Mouse (Mus musculus): ENCODE results near the gene Myo1a.
"Not testable (repeated sequence)": the region's sequence is repeated elsewhere in the genome, so short reads cannot be mapped to it uniquely, and the experiment has no call there.

Myo1a gene

DNA sequence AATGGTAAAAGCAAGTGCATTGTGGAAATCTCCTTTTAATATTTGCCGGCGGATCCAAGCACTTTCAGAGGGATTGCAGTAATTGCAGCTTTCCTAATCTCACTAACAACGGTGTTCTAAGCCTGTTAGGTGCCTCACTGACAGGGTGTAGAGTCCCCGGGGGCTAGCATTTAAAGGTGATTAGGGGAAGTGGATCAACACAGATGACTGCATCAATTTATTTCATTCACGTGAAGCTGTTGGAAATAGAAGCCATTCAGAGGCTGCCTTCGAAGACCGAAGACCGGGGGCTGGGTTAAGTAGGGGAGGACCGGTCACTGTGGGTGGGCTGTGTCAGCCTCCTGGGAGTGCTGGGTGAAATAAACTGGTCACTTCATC lies 26.0 kb downstream of the Myo1a start:
- DNase-seq, result no peak

DNA sequence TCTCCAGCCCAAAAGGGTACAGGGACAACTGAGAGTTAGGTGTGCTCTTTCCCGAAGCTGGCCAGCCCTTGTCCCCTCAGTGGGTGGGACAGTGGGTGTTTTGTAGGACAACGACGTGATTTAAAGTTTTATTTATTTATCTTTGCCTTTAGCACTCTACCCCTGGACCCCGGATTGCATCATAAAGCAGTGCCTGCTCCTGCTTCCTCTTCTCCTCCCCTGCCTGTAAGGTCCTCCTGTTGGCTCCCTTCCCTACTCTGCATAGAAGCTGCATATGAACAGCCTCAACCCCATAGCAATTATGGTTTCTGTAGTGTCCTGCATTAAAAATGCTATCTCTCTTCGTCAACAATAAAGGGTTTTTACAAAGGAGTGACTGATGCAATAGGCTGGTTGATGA lies 26.4 kb downstream of the Myo1a start:
- DNase-seq, result no peak

DNA sequence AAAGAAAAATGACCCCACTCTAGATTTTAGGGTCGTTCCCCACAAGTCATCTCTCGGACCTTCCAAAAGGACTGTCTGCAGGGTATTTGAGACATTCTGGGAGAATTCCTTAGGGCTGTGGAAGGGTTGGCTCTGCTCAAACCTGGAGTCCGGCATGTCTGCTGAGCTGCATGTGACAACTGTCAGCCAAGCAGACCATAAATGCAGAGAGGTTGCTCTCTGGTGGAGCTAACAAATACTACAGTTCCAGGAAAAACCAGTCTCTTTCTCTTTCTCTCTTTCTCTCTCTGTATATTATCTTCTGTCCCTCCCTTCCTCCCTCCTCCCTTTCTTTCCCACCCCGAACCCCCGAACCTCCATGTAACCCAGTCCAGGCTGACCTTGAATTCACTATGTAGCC lies 29.5 kb downstream of the Myo1a start:
- DNase-seq, result no peak

DNA sequence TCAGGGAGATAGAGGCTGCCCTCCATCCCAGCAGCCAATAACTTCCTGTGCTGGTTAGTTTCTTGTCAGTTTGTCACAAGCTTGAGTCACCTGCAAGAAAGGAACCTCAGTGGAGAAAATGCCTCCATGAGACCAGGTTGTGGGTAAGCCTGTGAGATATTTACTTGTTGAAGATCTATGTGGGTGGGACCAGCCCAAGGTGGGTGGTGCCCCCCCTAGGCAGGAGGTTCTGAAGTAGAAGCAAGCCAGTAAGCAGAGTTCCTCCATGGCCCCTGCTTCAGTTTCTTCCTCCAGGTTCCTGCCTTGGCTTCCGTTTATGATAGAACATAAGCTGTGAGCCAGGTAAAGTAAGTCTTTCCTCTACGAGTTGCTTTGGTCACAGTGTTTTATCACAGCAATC lies 31.3 kb downstream of the Myo1a start:
- no peak for DNase-seq

DNA sequence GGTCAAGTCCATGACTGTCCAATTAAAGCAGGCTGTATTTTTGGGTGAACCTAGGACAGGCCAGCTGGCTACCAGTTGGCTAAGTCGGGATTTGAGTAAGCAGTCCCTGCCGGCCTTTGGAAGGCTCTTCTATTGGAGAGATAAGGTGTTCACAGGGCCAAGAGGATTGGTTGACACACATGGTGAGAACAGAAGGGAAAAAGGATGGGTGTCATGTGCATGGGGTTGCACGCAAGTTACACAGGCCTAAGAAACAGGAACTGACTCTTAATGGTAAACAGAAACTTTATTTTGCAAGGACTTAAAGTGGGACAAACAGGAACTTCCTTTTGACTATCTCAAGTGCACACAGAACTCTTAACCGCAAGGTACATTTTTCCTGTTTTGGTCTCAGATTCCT lies 31.9 kb downstream of the Myo1a start:
- no peak for DNase-seq

DNA sequence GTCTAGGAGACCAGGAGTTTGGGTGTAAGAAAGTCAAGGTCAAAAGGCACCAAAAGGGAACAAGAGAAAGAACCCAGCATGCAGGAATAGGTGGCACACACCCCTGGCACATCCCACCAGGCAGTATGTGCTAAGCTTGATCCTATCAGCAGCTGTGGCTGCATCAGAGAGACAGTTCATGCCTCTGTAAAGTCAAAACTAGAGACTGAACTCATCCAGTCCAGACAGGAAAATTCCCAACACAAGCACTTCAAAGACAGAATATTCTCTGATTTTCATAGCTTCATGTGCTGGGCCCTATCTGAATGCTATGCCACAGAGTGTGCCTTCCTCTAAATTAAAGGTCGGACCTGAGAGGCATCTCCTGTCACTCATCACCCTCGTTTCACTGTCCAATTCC lies 32.6 kb downstream of the Myo1a start:
- DNase-seq, result no peak

DNA sequence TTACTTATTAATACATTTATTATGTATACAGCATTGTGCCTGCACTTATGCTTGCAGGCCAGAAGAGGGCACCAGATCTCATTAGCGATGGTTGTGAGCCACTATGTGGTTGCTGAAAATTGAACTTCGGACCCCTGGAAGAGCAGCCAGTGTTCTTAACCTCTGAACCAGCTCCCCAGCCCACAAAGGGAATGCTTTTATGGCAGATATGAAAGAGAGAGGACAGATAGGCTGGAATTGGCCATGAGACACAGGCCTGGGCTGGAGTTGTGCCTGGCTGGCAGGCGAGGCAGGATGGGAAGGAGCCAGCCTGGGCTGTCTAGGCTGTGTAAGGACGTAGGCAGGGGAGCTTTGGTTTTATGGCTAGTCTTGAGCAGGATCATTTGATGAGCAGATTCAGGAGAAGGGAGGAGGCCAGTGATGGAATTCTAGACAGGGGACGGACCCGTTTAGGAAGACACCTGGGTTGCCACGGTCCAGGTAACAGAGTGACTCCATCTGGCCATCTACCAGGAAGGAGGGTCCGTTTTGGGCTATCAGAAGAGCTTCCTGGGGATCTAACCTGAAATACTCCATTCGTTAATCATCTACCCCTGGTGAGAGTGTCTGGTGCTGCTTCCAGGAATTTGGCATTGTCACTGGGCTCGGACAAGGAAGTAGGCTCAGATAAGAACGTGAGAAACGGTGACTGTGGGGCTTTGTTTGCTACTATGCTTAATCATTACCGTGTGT lies 33.3 kb downstream of the Myo1a start:
- DNase-seq, result peak; percentile 53

DNA sequence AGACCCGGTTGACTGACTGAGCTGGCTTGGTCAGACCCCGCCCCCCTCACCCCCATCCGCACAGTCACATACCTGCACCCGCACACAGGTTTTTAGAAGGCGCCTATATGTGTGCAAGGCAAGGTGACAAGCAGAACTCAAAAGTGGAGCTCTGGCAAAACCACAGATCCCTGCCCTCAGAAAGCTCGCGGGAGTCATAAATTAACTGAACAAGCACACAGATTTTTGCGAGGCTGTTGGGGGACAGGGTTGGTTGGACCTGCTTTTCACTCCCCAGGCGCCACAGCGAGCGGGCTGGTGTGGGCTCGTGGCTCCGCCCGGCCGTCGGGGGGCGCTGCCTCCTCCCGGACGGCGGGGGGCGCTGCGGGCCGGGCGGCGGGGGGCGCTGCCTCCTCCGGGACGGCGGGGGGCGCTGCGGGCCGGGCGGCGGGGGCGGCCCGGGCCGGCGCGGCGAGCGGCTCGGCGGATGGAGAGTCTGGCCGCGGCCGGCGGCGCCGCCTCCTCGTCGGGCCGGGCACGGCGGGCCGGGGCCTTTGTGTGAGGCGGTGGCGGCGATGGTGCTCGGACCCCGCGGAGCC lies 34.2 kb downstream of the Myo1a start, which contains the start of gene Zbtb39:
Gene Zbtb39 (plus strand): TSS at position 456 of the 578 bp plus-strand sequence.
- peak; percentile 85 for DNase-seq

DNA sequence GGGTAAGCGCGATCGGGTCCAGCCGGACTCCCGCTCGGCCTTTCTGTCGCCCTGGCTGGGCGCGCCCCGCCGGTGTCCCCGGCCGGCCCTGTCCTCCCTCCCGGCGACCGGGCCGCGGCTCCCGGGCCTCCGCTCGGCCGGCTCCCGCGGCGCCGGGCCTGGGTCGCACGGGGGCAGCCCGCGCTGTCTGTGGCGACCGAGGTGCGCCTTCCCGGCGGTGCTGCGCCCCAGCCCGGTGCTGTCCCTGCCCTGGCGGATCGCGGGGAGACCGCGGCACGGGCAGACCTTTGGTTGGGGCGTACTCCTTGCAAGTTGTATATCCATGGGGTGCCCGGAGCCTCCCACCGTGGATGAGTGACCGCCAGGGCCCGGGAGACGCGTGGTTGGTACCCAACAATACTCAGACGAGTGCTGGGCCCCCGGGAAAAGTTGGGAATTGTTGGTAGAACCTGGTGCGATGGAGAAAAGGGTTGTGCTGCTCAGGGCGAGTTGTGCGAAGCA lies 34.7 kb downstream of the Myo1a start:
- DNase-seq, result peak; percentile 57

DNA sequence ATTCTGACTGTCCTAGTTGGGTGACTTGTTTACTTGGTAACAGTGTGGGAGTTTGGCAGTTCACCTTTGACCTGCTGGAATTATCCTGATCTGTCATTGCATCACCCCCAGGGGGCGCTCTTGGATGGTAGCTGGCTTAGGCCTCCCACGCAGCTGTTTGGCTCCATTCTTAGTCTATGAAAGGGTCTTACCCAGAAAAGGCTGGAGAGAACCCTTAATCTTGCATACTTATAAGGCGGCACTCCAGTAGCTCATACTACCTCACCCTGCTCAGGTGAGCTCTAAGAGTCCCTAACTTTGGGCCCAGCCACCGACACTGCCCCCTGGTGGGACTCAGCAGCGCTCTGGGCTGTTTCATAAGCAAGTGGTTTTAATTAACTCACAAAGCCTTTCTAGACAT lies 39.7 kb downstream of the Myo1a start:
- DNase-seq, result peak; percentile 58

DNA sequence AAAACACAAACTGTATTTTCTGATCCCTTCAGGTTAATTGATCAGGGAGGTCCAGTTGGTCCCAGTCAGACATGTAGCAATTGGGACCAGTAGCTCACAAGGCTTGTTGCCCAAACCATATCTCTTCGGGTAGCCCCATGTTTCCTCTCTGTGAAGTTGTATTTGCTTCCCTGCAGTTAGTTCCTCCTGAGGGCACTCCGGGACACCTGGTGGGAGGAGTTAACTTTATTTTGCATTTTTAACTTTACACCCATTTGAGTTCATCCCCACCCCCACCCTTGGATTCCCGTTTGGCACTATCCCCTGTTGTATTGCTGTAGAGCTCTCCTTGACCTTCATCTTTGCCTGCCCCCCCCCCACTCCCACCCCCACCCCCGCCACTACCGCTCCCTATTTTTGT lies 40.9 kb downstream of the Myo1a start:
- DNase-seq, result no peak

DNA sequence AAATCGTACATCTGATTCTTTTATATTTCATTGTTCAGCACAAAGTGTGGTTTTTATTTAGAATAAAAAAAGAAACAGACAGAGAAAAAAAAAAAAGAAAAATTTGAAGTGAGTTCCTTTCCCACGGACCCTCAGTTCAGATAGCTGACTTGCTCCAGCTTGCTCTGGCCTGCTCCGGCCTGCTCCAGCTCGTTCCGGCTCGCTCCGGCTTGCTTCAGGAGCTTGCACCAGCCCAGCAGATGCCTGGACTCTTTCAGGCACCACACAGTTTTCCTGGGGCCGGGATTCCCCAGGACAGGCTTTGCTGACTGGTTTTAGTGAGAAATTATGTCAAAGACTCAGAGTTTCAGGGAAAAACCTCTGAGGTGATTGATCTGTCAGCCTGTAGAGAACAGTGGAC lies 42.3 kb downstream of the Myo1a start:
- DNase-seq, result no peak

DNA sequence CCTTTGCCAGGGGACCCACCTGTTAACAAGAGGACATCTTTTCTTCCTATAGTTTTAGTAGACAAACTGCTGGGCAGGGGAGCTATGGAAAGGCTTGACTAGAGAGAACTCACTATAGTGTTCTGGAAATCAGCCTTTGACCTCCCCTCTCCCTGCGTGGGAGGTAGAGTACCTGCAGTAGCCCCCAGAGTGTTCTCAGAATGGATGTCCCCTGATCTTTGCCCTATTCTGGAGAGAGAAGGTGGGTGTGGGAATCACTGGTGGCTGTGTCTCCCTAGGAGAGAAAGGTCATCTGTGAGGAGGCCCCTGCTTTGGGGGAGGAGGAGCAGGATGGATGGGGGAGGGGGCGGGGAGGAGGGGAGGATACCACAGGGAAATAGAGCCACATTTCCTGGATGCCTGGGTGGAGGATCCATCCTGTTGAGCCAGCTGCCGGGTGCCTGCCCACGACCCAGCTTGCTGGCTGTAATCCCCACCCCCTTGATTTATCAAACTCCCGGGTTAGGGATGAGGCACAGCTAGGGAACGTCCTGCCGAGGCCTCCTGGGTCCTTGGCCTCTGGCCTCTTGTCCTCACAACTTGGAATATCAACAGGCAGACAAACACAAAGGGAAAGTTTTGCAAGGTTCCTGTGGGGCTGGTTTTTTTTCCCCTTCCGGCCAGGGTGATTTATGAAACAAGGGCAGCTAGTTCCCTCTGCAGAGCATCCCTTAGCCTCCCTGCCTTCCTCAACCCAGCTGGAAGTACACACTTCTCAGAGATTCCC lies 44.1 kb downstream of the Myo1a start:
- no peak for DNase-seq

DNA sequence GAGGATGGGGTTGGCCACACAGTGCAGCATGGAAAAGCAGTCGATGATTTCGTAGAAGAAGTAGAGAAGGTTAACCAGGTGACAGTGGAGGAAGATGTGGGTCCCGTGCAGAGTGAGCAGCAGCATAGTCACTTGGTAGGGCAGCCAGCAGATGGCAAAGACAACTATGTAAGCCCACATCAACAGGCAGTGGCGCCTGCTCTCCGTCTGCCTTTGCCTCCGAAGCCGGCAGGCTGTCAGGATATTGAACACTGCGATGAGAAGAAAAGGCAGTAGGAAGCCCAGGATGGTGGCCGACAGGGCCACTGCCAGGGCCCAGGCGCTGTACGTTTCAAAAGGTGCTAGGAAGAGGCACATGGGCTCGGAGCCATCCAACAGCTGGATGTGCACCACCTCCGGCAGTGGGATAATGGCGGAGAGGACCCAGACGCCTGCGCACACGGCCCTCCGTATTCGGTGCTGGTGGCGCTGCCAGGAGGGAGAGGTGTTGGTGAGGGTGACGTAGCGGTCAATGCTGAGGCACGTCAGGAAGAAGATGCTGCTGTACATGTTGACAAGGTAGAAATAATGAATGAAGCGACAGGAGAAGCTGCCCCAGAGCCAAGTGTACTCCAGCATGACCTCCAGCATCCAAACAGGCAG lies 45.3 kb downstream of the Myo1a start:
- no peak for DNase-seq

DNA sequence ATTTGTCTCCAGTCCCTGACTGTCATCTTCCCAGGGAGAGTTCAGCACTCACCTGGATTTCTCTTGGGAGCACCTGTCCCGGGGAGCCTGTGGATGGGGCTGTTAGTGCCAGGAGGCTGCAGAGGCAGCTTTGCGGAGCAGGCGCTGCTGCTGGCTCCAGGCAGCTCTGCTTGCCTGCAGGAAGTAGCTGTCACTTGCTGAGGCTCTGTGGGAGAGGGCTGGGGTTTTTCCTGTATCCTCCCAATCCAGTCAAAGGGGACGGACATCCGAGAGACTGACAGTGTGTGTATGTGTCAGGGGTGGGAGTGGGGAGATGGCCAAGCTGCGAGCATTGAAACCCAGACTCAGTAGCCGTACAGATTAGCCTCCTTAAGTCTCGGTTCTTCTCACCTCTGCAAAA lies 46.6 kb downstream of the Myo1a start, which contains the start of gene Gpr182:
Gene Gpr182 (minus strand): TSS at position 185 of the 400 bp plus-strand sequence.
- DNase-seq, result no peak

DNA sequence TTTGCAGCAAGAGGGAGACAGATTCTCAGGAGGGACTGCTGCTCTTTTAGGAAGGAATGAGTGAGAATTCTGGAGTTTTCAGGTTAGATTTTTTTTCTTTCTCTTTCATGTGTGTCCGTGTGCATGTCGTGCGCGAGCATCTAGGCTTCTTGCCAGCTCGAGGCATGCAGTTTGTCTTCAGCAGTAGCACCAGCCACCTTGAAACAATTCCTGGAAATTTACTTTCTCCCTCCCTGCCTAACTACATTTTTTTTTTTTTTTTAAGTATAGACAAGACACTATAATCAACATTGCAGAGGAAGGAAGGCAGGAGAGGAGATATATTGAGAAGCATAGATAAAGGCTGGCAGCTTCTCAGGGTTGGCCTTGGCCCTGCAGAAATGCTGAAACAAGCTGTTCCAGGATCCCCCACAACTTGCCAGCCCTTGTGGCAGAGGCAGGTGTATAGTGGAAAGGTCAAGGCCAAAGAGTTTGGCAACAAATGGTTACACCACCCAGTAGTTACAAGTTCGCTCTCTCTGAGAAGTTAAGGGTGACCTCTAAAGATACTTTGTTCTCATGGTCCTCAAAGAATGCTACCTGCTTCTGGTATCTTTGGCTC lies 49.7 kb downstream of the Myo1a start:
- DNase-seq, result no peak

DNA sequence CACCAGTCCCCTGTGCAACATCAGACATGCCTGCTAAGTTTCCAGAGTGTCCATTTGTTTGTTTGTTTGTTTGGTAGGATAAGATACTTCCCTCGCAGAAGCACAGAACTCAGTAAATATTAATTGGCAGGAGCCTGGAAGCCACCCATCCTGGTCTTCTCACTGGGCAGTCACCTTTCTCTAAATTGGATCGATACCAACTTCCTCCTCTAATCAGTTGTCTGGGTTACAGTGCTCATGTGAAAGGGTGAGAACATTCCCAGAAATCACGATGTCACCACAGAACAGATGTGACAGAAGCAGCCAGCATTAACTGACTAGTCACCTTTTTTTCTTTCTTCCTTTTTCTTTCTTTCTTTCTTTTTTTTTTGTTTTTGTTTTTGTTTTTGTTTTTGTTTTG lies 50.3 kb downstream of the Myo1a start:
- DNase-seq, result no peak

DNA sequence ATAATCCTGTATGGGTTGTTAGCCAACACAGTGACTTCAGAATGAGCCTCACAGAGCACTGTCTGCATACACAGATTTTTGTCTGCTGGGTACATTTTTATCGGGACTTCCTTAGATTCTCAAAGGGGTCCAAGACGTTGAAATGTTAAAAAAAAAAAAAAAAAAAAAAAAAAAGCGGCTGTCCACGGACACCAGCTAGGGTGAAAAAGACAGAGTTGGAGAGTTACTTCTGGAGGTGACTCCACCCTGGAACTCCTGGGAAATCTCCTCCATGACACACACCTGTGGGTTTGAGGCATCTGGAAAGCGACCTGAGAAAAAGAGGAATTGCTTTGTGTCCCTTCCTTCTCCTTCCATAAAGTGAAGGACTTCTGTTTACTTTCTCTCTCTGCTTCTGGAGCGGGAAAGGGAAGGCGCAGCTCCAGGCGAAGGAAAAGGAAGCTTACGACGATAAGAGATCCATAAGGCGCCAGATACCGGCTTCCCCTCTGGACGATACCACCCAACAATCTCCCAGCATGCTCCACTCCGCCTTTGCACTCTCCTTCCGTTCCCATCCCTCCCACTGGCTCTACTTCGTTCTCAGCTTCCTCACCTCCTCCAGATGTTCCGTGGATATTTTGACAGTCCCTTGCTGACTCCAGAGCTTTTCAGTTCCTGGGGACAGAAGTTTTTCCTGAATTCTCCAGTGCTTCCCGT lies 50.9 kb downstream of the Myo1a start:
- no peak for DNase-seq

DNA sequence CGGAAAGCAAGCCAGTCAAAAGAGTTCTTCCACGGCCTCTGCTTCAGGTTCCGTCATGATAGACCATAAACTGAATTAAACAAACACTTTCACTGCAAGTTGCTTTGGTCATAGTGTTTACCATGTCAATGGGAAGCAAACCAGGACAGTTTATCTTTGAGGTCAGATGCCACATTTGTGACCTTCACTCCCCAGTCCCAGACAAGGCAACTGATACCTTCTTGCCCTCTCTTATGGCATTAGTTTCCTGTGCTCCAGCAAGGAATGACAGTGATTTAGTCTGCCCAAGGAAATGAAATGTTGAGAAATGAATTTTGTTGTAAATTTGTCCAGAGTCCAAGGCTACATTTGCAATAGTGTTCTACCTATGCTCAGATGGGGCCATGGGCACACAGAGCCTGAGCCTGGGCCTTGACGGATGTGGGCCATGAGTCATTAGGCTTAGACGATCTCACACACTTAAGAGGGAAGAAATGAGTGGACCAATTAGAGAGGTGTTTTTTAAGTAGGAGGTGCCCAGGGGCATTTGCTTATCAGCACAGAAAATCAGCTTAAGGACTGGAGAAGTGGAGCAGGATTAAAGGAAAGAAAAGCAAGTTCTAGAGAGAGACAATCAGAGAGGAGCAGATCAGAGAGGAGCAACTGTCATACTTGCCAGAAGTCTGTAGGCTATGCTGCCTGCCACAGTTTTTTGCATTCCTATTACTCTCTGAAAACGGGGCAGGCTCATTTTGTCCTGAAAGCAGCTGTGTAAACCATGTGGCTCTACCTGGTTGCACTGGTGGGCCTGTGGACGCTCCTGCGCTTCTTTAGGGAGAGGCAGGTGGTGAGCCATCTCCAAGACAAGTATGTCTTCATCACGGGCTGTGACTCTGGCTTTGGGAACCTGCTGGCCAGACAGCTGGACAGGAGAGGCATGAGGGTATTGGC lies 54.5 kb downstream of the Myo1a start, which contains the start of the genes Rdh1 and Rdh16f1:
Gene Rdh1 (plus strand): TSS at position 541 of the 930 bp plus-strand sequence.
Gene Rdh16f1 (plus strand): TSS at position 607 of the 930 bp plus-strand sequence.
- no peak for DNase-seq

DNA sequence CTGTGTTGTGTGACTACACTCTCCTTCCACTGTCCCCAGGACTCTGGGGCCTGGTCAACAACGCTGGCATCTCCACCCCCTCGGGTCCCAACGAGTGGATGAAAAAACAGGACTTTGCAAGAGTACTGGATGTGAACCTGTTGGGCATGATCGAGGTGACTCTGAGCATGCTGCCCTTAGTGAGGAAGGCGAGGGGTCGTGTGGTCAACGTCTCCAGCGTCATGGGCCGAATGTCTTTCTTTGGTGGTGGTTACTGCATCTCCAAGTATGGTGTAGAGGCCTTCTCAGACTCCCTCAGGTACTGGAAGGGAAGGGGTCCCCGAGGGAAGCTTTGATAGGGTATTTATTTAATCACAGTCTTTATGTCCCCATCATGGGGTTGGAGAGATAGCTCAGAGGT lies 58.0 kb downstream of the Myo1a start:
- not testable (repeated sequence) for DNase-seq
